Comparison of ENCODE assay signal across 7 mouse cellular contexts in genomic region chr8:83747661-83748346, GRCm38 (mm10). TPM values are rescaled to one million over a fixed set of nuclear protein-coding genes. Genes with fewer than 3 reads are reported as not detected.
DNase-seq lines count a peak whose midpoint lies in the region; ATAC-seq and TF ChIP-seq lines count a peak whose summit lies in the region.

No protein-coding gene starts in this region.

- ATAC-seq in hindbrain, postnatal 0 days, result peak; percentile 75
- ATAC-seq in limb, embryonic 13.5 days (ENCODE audit: low FRiP score, low read depth), result peak; percentile 84
- ATAC-seq in midbrain, embryonic 11.5 days (ENCODE audit: low FRiP score), result peak; percentile 78

- H3K36me3 ChIP-seq in hindbrain, postnatal 0 days (ENCODE audit: insufficient read depth, low read length), result no peaks in the 10 kb centered on the region
- H3K36me3 ChIP-seq in limb, embryonic 13.5 days, result no peaks in the 10 kb centered on the region
- H3K36me3 ChIP-seq in midbrain, embryonic 11.5 days (ENCODE audit: control insufficient read depth, insufficient read depth, low read length), result no peaks in the 10 kb centered on the region

- no peak for TF ChIP-seq CTCF in hindbrain, postnatal 0 days (IDR thresholded peaks at IDR 0.05; ENCODE audit: low read depth)

- WGBS in hindbrain, postnatal 0 days, result 1% methylated on average over 28 of the region's 28 CpGs
- WGBS in limb, embryonic 13.5 days, result 1% methylated on average over 27 of the region's 28 CpGs
- WGBS in midbrain, embryonic 11.5 days, result 3% methylated on average over 26 of the region's 28 CpGs

- no peaks in the 10 kb centered on the region for H3K9me3 ChIP-seq in hindbrain, postnatal 0 days (ENCODE audit: low read length)
- no peaks in the 10 kb centered on the region for H3K9me3 ChIP-seq in limb, embryonic 13.5 days
- no peaks in the 10 kb centered on the region for H3K9me3 ChIP-seq in midbrain, embryonic 11.5 days (ENCODE audit: control insufficient read depth, low read length)

- no peaks in the 10 kb centered on the region for H3K27me3 ChIP-seq in hindbrain, postnatal 0 days (ENCODE audit: insufficient read depth, low read length)
- peaks cover 39% of the 10 kb centered on the region for H3K27me3 ChIP-seq in limb, embryonic 13.5 days
- peaks cover 8% of the 10 kb centered on the region for H3K27me3 ChIP-seq in midbrain, embryonic 11.5 days (ENCODE audit: control insufficient read depth, insufficient read depth, low read length)

- peaks cover 6% of the 10 kb centered on the region; the same call in 1 of the 2 replicates for H3K4me1 ChIP-seq in brown adipose tissue, adult 24 weeks (ENCODE audit: control insufficient read depth, insufficient read depth, insufficient read length, low read length)
- H3K4me1 ChIP-seq in hindbrain, postnatal 0 days (ENCODE audit: insufficient read depth, low read length), result no peaks in the 10 kb centered on the region; the same call in 1 of the 2 replicates
- peaks cover 17% of the 10 kb centered on the region for H3K4me1 ChIP-seq in limb, embryonic 13.5 days
- peaks cover 4% of the 10 kb centered on the region for H3K4me1 ChIP-seq in midbrain, embryonic 11.5 days (ENCODE audit: control insufficient read depth, insufficient read depth, low read length)

- peak overlapping the region; percentile 32 for H3K4me3 ChIP-seq in brown adipose tissue, adult 24 weeks (ENCODE audit: insufficient read depth, low read depth, low read length)
- peak overlapping the region; percentile 35 for H3K4me3 ChIP-seq in hindbrain, postnatal 0 days (ENCODE audit: low read length)
- H3K4me3 ChIP-seq in limb, embryonic 13.5 days, result peak overlapping the region; percentile 35
- peak overlapping the region; percentile 32 for H3K4me3 ChIP-seq in midbrain, embryonic 11.5 days (ENCODE audit: low read depth, low read length)

- peak overlapping the region; percentile 45; the same call in 1 of the 2 replicates for H3K9ac ChIP-seq in hindbrain, postnatal 0 days (replicated peaks; ENCODE audit: low read length)
- peak overlapping the region; percentile 60 for H3K9ac ChIP-seq in limb, embryonic 13.5 days
- H3K9ac ChIP-seq in midbrain, embryonic 11.5 days (ENCODE audit: low read length), result peak overlapping the region; percentile 26

- H3K27ac ChIP-seq in brown adipose tissue, adult 24 weeks (replicated peaks; ENCODE audit: low read depth, low read length), result peak overlapping the region; percentile 77
- peak overlapping the region; percentile 41; the same call in 1 of the 2 replicates for H3K27ac ChIP-seq in hindbrain, postnatal 0 days
- H3K27ac ChIP-seq in limb, embryonic 13.5 days, result peak overlapping the region; percentile 55; the same call in 1 of the 2 replicates
- H3K27ac ChIP-seq in midbrain, embryonic 11.5 days (ENCODE audit: low read depth, low read length), result no peak overlapping the region

- DNase-seq in Muller cell, postnatal 12 days (ENCODE audit: inconsistent ontology term), result peak; percentile 42
- peak; percentile 75 for DNase-seq in gastrocnemius, postnatal 14 days
- peak; percentile 59 for DNase-seq in hindbrain, postnatal 0 days (ENCODE audit: low spot score)
- peak; percentile 94 for DNase-seq in midbrain, embryonic 11.5 days (ENCODE audit: low spot score, missing footprints)
- peak; percentile 38 to 65 for DNase-seq in spleen, postnatal 10 days (ENCODE audit: low spot score in 2 of 2)

- intact Hi-C loops in gastrocnemius, postnatal 14 days (cut with DNase I; ENCODE audit: low total_unique reads), result no loop called here

- peak overlapping the region; percentile 69 for H3K4me2 ChIP-seq in hindbrain, postnatal 0 days (ENCODE audit: low read depth, low read length)
- H3K4me2 ChIP-seq in limb, embryonic 13.5 days (replicated peaks), result peak overlapping the region; percentile 71
- H3K4me2 ChIP-seq in midbrain, embryonic 11.5 days, result peak overlapping the region; percentile 59

RNA-seq across cellular contexts. Expression of gene Adgre5, which starts 6.7 kb away (rescaled TPM):
- polyA plus RNA-seq in brown adipose tissue, adult 24 weeks (2012; ENCODE audit: insufficient read depth, insufficient read length, missing spikeins), result 30.1 and 34.2 TPM in 2 replicates
- total RNA-seq in gastrocnemius, postnatal 14 days (2021), result 10 to 100 TPM; 31.6 to 40.0 TPM
- total RNA-seq in hindbrain, postnatal 0 days (2014; rRNA removed), result 9.2 and 10.4 TPM in 2 replicates
- 8.2 and 8.6 TPM in 2 replicates for polyA plus RNA-seq in hindbrain, postnatal 0 days (2015; fragmentation: Nextera tagmentation; extraction: Ambion mirVana)
- polyA plus RNA-seq in limb, embryonic 13.5 days (2015; fragmentation: Nextera tagmentation; extraction: Ambion mirVana), result 35.8 and 39.8 TPM in 2 replicates
- 10.9 and 12.8 TPM in 2 replicates for polyA plus RNA-seq in midbrain, embryonic 11.5 days (2014; fragmentation: Nextera tagmentation; extraction: Ambion mirVana)

RNA-seq across cellular contexts. Expression of gene Ddx39, which starts 32.8 kb away (rescaled TPM):
- 7.7 and 14.1 TPM in 2 replicates for polyA plus RNA-seq in brown adipose tissue, adult 24 weeks (2012; ENCODE audit: insufficient read depth, insufficient read length, missing spikeins)
- 10 to 100 TPM; 11.0 to 14.7 TPM for total RNA-seq in gastrocnemius, postnatal 14 days (2021)
- 36.2 and 44.6 TPM in 2 replicates for total RNA-seq in hindbrain, postnatal 0 days (2014; rRNA removed)
- polyA plus RNA-seq in hindbrain, postnatal 0 days (2015; fragmentation: Nextera tagmentation; extraction: Ambion mirVana), result 72.3 and 75.9 TPM in 2 replicates
- 138 and 143 TPM in 2 replicates for polyA plus RNA-seq in limb, embryonic 13.5 days (2015; fragmentation: Nextera tagmentation; extraction: Ambion mirVana)
- polyA plus RNA-seq in midbrain, embryonic 11.5 days (2014; fragmentation: Nextera tagmentation; extraction: Ambion mirVana), result 223 and 253 TPM in 2 replicates

RNA-seq across cellular contexts. Expression of gene Pkn1, which starts 48.8 kb away (rescaled TPM):
- polyA plus RNA-seq in brown adipose tissue, adult 24 weeks (2012; ENCODE audit: insufficient read depth, insufficient read length, missing spikeins), result 98.1 and 111 TPM in 2 replicates
- 10 to 100 TPM; 52.5 to 52.6 TPM for total RNA-seq in gastrocnemius, postnatal 14 days (2021)
- total RNA-seq in hindbrain, postnatal 0 days (2014; rRNA removed), result 54.7 and 65.6 TPM in 2 replicates
- polyA plus RNA-seq in hindbrain, postnatal 0 days (2015; fragmentation: Nextera tagmentation; extraction: Ambion mirVana), result 18.2 and 21.8 TPM in 2 replicates
- polyA plus RNA-seq in limb, embryonic 13.5 days (2015; fragmentation: Nextera tagmentation; extraction: Ambion mirVana), result 28.7 and 29.8 TPM in 2 replicates
- 18.6 and 20.3 TPM in 2 replicates for polyA plus RNA-seq in midbrain, embryonic 11.5 days (2014; fragmentation: Nextera tagmentation; extraction: Ambion mirVana)

Comparison
In these comparisons a context has a peak if more than half of its experiments do, and no peak if none do; other contexts are left out.
1. DNase-seq: peak in every context shown above with its lines; median percentile 94 in midbrain, embryonic 11.5 days; 75 in gastrocnemius, postnatal 14 days; 59 in hindbrain, postnatal 0 days; 52 in spleen, postnatal 10 days; 42 in Muller cell, postnatal 12 days.